Mouse (Mus musculus) CH12F3 (cell line): ENCODE results near the gene Cd248.

ENCODE experiments used
- in situ Hi-C: fragments of 300-500 bp; cut with MboI; formaldehyde crosslinking; loops from 2 replicates; pipeline ENCODE4 v1.14.3; 2020; ENCODE audit warnings: low sequenced_read_pairs

The Cd248 gene

GRCm38 (mm10) chr19:5098363-5099143, 30.7 kb downstream of the Cd248 start, which contains the start of gene Cnih2:
Gene Cnih2 (minus strand): TSS chr19:5098521.
- in situ Hi-C loops, result no loop called here

- in situ Hi-C loops, result no loop called here
Observed at GRCm38 (mm10) chr19:5106074-5106473, 38.2 kb downstream of the Cd248 start.

- in situ Hi-C loops, result no loop called here
Observed at GRCm38 (mm10) chr19:5106731-5107191, 38.9 kb downstream of the Cd248 start, which contains the start of gene Rab1b. Gene Rab1b (minus strand): TSS chr19:5107072.

GRCm38 (mm10) chr19:5107556-5108270, 39.8 kb downstream of the Cd248 start:
- in situ Hi-C loops, result no loop called here

- in situ Hi-C loops, result no loop called here
Observed at GRCm38 (mm10) chr19:5108271-5108575, 40.3 kb downstream of the Cd248 start.

- in situ Hi-C loops, result no loop called here
Observed at GRCm38 (mm10) chr19:5108702-5109101, 40.8 kb downstream of the Cd248 start.

GRCm38 (mm10) chr19:5109659-5110453, 42.0 kb downstream of the Cd248 start:
- in situ Hi-C loops, result no loop called here

GRCm38 (mm10) chr19:5113783-5114182, 45.9 kb downstream of the Cd248 start:
- in situ Hi-C loops, result no loop called here

GRCm38 (mm10) chr19:5117494-5118383, 49.9 kb downstream of the Cd248 start:
- in situ Hi-C loops, result no loop called here

- in situ Hi-C loops, result no loop called here
Observed at GRCm38 (mm10) chr19:5118384-5118698, 50.5 kb downstream of the Cd248 start, which contains the start of gene Klc2. Gene Klc2 (minus strand): TSS chr19:5118560.
